Mouse (Mus musculus) thymus, adult 18-20 months (tissue): ENCODE data around the gene Ppp1r1a.
A peak's percentile ranks its signal among the peaks of the same experiment; 100 is the strongest.

Experiments
- DNase-seq, 2 experiments: peaks; one replicate each; pipeline ENCODE4 v3.0.0; 2022; ENCODE audit warnings: mixed read lengths in 2 of 2

Gene Ppp1r1a

DNA sequence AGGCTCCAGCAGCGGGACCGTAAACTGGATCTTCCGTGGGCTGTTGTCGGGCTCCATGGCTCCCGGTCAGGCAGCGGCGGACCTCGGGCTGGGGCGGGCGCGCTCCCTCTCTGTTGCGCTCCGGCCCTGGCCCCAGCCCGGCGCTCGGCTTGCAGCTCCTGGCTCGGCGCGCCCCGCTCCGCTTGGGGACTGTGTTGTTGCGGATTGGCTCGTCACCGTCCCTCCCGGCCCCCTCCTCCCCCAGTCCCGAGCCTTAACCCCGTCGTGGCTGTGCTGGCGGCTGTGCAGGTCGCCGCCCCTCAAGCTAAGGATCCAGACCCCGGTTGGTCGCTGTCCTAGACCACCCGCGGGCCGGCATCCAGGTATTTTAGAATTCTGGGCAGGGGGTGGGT lies at the start of gene Ppp1r1a:
Gene Ppp1r1a, minus strand, starts transcription at position 182 of the 392 bp plus-strand sequence.
- no peak for DNase-seq

DNA sequence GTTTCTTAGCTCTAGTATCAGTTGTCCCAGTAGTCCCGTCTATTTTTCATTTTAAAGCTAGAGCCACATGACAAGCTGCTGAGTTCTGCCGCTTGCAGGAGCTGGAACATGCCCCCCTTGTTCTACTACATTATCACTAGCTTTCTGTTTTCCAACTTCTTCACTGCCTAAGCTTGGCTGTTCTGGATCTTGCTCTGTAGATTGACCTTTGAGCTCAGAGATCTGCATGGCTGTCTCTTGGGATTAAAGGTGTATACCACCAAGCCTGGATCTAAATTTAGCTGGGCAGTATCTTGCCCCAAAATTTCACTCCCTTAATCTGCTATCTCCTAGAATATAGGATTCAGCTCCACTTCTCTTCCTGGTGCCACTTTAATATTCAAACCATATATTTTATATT lies 48.1 kb upstream of the Ppp1r1a start:
- DNase-seq, result no peak

DNA sequence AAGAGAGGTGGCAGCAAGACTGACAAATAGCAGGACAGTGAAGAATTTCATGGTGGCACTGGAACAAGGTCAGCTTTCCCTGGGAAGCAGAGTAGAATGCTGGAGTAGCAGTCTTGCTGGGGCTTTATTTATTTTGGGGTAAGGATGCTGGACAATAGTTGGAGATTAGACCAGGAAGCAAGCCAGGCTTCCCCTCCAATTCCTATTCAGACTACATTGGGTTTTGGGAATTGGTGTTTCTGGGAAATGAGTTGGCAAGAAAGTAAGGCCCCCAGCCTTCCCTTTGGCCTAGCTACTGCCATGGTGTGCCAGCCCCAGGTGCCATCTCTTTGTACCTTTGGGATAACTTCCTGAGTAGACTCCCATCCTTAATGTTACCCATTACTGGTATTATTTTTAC lies 27.2 kb upstream of the Ppp1r1a start, which contains the start of gene Glycam1:
Gene Glycam1, minus strand, starts transcription at position 101 of the 400 bp plus-strand sequence.
- no peak for DNase-seq

DNA sequence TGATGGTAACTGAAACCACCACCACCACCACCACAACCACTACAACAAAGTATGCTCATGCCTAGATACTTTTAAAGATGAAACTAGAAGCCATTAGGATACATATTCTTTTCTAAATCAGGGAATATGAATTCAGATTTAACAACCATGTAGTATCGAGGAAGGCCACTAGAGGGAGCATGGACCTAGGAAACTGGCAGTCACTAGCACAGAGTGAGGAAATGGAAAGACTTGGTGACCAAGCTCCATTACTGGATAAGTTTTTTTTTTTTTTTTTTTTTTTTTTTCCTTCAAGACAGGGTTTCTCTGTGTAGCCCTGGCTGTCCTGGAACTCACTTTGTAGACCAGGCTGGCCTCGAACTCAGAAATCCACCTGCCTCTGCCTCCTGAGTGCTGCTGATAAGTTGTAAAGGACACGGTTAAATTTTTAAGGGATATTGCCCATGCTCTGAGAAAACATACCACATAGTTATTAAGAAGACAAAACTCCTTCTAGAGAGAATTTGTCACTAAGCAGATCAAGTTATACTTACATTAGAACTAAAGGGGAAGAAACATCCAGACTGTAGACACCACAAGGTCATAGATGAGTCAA lies 14.4 kb upstream of the Ppp1r1a start:
- DNase-seq, result no peak

DNA sequence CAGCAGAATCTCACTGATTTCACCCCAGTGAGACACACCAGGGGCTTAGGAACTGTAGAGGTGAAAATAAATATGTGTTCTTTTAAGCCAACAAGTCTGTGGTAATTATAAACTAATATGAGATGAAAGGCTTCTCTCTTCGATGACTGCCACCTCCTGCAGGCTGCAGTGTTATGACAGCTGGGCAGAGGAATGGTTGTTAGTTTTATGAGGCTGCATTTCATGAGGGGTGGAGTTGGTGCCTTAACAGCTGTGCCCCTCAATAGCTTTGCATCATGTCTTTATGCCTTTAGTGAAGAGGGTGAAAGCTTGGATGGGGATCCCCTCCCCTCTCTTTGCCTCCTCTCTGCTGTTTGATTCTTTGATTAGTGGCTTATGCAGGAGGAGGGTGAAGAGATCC lies 13.2 kb upstream of the Ppp1r1a start:
- no peak for DNase-seq

DNA sequence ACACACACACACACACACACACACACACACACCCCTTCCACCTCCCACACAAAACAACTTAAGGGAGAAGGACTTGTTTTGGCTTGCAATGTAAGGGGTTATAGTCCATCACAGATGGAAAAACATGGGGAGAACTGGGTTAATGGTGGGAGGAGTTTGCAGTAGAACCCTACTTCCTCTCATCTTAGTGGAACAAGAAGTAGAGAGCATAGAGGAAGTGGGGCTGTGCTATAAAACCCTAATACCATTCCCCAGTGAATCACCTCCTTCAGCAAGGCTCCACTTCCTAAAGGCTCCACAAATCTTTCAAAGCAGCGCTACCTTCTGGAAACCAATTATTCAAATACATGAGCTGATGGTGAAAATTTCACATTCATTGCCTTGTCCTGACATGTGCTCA lies 11.7 kb upstream of the Ppp1r1a start:
- DNase-seq, result no peak

DNA sequence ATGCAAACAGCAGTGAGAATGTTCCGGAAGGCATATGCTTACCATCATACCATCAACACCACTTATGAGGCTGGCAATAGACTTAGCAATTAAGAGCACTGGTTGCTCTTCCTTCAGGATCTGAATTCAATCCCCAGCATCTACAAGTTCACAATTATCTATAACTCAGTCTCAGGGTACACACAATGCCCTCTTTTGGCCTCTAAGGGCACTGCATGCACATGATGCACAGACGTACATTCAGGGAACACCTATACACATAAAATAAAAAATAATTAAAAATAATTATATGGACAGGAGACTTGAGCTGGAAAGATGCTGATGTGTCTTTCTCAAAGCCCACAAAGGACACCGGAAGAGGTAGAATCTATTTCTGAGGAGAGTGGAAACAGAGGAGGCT lies 10.2 kb upstream of the Ppp1r1a start:
- no peak for DNase-seq

DNA sequence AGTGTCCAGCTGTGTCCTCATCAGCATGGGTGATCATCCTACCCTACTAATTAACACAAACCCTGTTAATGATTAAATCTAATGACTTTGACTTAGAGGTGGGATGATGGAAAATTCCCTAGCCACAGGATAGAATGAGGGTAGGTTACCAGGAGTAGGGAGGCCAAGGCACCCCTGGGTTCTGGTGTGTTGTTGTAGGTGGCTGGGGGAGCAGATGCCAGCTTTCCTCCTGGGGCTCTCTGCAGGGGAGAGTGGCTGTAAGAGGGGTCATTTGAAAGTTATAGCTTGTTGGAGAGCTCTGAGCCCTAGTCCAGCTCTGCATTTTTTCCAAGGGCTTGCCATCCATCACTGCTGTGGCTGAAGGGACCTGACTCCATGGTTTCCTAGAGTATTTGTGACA lies 4.7 kb upstream of the Ppp1r1a start:
- DNase-seq, result no peak

DNA sequence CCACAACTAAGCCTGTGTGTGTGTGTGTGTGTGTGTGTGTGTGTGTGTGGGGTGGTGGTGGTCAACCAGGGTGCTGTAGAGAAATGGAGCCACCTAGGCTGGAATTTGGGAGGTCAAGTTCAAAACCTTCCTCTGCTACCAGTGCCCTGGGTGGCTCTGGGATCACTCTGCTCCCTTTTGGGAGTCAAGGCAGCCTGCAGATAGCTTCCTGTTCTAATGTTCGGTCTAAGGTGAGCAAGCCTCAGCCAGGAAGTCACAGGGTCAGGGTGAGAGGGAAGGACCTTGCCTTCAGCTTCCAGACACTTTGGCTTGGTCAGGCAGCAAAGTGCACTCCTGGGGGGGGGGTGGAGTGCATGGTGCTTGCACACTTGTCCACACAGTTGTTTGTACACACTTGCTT lies 2.8 kb upstream of the Ppp1r1a start:
- no peak for DNase-seq

DNA sequence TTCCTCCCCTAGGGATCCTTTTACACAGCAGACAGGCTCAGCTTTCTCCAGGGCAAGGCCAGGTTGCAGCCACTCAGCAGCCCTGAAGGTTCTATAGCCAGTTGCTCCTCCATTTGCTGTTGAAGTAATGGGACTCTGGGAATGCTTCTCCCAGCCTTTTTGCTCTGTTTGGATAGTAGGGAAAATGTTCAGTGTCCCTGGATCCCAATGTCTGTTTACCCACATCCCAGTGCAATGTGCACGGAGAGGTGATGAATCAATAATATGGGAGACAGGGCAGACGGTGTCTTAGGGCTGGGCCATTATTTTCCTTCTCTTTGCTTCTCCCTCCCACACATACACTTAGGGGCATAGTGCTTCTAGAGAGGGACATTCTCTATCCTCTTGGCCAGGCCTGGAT lies 1.5 kb upstream of the Ppp1r1a start:
- DNase-seq, result no peak

DNA sequence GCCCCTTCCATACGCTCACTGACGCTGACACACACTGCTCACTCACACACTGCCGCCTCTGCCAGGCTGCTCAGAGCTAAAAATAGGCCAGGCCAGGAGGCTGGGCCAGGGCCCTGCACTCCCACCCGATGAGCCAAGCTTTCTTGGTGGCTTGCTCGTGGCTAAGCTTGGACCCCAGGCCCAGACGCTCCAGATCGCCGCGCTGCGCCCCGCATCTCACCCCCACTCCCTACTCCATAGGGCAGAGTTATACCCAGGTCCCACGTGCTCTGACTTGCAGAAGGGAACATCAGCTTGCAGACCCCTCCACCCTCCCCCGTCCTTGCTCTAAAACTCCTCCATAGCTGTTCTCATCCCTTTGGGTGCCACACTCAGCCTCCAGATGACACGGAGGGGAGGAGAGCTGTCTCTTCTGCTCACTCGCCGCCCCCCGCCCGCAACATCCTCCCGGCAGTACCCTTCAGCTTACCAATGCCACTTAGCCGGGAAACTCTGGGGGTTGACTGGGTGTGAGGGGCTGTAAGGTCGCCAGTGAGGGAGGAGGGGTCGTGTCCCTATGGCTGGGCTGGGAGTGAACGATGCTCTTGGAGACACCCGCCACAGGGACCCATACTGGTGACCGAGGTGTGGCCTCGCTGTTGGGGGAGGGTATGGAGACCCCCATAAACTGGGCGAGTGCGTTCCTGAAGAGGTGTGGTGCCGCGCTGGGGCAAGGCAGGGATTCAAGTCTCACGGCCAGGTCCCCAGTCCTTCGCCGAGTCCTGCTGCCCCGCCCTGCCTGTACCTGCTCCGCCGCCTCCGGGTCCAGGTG lies 587 bp downstream of the Ppp1r1a start:
- DNase-seq, result no peak

DNA sequence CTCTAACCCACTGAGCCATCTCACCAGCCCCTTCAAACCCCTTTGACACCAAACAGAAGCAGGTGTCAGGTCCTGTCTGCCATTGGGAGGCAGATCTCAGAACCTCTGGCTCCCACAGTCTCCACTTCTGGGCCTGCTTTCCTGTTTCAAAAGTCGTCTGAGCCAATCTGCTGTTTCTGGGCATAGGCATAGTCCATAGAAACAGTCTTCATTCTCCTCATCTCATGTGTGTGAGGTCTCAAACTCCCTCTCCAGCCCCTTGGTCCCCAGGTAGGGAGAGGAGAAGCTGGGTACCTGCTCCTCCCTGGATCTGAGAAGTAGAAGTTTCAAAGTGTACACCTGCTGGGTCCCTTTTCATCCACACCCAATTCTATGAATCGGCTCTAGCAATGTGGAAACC lies 1.3 kb downstream of the Ppp1r1a start:
- no peak for DNase-seq

DNA sequence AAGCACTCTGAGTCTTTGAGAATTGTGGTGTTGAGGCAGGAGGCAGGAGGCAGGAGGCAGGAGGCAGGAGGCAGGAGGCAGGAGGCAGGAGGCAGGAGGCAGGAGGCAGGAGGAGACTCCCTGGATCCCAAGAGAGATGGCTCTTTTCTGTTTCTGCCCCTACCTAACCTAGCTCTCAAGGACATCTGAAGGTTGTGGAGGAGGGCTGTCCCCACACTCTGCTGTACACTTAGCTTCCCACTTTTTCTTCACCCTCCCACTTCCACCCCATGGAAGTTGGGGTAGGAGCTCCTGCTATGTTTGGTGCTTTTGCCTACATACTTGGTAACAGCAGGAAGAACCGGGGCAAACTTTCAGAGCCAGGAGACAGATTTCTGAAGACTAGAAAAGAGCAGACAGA lies 2.0 kb downstream of the Ppp1r1a start:
- DNase-seq, result no peak

DNA sequence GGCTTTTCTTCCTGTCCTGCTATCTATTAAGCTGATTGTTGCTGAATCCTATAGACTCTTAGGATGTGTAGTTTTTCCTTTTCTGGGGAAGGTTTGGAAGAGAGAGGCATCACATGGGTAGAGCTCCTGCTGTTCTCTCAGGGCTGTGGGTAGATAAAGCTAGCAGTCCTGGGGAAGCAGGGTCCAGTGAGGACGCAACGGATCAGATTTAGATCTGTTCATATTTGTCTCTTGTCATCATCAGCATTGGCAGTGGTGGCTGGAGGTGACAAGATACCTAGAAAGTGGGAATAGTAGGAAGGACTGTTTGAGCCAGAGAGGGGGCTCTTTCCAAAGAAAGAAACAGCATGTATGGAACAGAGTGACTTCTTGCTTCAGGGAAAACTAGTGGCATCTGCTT lies 2.8 kb downstream of the Ppp1r1a start:
- no peak for DNase-seq

DNA sequence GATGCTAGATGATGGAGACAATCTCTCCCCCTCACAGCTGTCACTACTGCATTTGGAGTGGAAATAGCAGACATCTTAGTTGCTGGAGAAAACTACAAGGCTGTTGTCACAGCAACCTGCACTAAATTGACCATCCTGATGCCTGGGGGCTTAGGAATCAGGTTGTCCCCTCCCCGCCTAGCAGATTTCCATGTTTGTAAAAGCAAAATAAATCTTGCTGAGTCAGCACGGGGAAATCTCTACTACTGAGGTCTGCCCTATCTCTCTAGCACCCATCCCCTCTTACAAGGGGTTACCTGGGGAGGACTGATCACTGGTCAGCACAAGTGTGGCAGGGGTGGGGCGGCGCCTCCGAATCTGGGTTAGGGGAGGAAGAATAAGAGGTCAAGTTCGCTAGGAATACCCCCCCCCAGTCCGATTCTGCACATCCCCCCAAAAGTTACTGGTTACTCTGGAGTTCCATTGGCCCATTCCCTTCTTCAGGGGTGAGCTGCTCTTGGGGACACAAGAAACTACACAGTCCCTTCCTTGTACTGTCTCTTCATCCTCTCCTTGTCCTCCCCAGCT lies 3.7 kb downstream of the Ppp1r1a start:
- DNase-seq, result no peak

DNA sequence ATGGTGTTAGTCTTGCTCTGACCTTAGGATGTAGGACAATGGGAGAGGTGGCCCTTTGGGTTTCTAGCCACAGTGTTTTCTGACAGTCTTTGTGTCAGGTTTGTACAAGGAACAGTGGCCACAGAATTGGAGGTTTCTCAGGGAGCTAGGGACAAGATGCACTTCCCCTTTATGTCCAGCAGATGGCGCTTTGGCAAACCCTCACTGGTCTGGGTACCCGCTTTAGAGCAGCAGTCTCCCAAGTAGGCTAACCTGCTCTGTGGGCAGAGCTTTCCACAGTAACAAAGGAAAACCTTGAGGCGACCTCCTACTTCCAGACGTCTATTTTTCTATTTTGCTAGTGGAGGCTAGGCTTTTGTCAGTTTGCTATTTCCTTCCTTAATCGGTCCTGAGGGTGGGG lies 7.4 kb downstream of the Ppp1r1a start:
- DNase-seq, result no peak

DNA sequence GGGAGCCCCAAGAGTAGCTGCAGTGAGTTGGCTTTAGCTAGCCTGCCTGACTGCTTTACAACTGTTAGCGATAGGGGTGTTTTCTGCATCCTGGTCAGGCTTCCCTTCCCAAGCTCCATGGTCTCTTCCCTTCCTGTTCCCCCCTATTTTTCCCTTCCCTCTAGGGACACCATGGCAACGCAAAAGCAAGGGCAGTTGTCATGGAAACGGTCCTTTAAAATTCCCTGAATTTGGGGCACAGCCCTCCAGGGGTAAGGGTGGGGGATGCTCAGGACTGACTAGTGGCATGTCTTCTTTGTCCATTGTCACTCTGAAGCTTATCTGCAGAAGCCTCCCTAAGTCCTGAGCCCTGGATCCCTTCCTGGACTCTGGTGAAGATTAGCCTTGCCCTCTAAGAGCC lies 14.6 kb downstream of the Ppp1r1a start:
- no peak for DNase-seq

DNA sequence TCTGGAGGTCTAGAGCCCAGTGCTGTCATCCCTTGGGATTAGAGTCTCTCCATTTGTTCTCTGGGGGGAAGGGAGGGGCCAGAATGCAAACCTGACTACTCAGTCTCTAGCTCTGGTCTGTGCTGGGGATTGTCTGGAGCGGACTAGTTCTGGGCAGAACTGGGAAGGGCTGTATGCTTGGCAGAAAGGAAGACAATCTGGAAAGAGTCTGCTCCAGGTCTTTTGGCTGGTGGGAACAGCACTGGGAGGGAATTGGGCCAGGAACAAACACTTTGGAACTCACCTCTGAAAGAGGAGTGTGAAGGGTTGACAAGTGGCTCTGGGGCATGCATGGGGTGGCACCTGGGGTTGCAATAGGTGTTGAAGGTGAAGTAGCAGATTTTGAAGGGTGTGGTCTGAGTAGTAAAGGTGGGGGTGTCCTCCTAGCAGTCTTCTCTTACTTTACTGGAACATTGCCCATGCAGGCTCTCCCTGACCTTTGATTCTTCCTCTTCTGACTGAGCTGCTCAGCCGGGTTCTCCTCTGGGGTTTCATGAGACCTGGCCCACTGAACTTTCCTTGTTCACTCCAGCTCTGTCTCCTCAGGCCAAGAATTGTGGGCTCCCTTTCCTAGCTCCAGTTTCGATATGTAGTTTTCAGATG lies 15.2 kb downstream of the Ppp1r1a start:
- no peak for DNase-seq

DNA sequence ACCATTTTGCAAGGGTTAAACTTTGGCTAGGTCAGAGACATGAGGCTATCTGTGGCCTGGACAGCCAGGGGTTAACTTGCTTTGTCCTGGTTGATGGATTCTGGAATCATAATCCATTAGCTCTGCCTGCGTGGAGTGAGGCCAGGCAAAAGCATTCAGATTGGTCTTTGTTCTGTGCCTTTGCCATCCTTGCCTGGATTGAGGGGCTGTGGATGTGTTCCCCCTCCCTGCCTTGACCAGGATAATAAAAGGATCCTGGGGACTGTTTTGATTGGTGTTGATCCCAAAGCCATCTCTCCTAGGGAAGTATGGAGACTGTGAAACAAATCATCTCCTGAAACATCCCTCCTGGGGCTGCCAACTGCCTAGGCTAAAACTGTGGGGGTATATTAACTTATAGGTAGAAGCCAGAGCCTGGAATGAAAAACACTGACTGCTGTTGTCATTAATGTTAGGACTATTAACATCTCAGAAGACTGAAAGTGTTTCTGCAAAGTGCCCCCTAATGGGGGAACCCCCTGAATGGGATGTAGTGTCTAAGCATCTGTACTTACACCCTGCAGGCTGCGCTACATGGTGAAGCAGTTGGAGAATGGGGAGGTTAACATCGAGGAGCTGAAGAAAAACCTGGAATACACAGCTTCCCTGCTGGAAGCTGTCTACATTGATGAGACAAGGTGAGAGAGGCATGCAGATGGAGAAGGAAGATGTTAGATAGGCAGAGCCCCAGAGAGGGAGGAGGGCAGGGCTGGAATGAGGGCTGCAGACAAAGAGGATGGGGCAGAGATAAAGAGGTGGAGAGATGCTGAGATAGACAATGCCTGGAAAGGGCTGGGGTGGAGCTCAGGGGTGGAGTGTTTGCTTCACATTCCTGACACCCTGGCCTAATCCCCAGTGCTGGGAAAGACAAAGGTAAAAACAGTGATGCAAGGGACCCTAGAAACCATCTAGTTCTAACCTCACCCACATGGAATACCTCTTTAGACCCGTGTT lies 18.1 kb downstream of the Ppp1r1a start:
- no peak for DNase-seq

DNA sequence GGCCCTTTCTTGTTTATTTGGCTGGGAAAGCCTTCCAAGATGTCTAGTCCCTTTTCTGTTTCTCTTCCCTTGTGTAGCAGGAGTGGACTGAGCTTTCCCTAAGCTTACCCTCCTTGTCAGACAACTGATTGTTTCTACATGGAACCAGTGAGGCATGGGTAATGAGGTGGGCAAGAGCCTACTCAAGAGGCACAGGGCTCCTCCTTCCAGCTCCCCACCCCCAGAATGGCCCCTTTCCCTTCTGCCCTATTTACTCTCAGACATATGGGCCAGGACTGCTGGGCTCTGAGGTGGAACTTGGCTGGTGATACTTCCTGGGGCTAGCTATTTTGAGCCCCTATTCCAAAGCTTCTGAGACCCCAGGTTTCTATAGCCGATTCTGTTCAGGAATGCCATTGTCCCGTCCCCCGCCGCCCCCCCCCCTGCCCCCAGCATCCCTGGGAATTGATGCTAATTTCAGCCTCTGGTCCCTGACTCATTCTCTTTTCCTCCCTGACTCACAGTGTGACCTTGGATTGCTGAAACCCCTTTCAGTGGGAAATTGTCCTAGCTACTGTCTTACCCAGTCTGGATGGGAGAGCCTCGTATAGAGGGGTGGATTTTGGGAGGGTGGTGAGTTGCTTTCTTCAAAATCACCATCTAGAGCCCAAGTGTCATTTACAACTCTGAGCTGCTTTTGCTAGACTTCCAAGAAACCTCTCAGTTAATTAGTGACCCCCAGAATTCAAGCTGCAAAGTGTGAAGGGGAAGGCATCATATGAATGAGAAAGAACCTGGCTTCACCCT lies 19.0 kb downstream of the Ppp1r1a start:
- no peak for DNase-seq

DNA sequence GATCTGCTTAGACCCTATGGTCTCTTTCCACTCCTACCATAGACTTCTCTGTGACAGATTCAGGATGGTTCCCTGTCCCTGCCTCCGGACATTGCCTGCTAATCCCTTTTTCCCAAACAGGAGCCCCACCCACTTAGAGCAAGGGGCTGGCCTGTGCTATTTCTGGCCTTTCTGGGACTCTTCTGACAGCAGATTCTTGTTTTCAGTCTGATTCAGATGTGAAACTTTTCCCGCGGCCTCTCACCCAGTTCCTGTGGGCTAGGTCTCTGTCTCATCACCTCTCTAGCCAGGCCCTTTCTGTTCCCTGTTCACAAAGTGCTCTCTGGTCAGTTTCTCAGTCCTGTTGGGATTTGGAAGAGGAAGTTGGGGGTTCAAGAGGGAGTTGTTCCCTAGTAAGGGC lies 22.9 kb downstream of the Ppp1r1a start:
- DNase-seq, result no peak

DNA sequence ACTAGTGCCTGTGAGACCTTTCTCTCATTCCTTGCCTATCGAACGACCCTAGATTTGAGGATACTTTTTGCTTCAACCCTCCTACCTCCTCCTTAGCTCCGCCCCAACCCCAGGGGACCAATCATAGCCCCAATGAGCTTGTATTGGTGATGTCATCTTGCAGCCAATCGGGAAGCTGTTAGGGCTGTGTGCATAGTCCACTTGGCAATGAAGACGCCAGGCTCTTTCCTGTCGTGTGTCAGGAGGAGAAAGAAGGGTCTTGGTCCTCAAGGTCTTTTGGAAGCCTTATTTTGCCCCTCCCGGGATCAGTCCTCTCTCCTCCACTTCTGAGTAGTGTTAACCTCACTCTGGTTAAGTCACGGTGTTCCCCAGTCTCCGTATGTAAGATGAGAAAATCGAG lies 23.7 kb downstream of the Ppp1r1a start:
- peak; percentile 24 to 38 for DNase-seq
